ENCODE assay signal across 14 mouse cellular contexts in genomic region chr10:59956681-59957080, GRCm38 (mm10). TPM values are rescaled to one million over a fixed set of nuclear protein-coding genes. Genes with fewer than 3 reads are reported as not detected.
DNase-seq lines count a peak whose midpoint lies in the region; ATAC-seq and TF ChIP-seq lines count a peak whose summit lies in the region.
"Had no signal": no experiment of that assay in that cellular context is flagged by ENCODE, and none has a peak within 500 bp of the region (broad histone marks: within the 10 kb centered on the region; RNA-seq: fewer than 3 reads in every experiment).

No protein-coding gene starts in this region.

- H3K36me3 ChIP-seq in forebrain, embryonic 14.5 days (ENCODE audit: control insufficient read depth, insufficient read depth, low read length) = no peaks in the 10 kb centered on the region
- H3K36me3 ChIP-seq in limb, embryonic 14.5 days (ENCODE audit: control insufficient read depth, insufficient read depth, low read length) = no peaks in the 10 kb centered on the region
- H3K36me3 ChIP-seq: embryonic facial prominence, embryonic 12.5 days; heart, embryonic 12.5 days had no signal

- DNase-seq in right cerebral cortex, postnatal 25 days = peak; percentile 31
- DNase-seq in right cerebral cortex, postnatal 36 days (ENCODE audit: low spot score in 2 of 2) = no peak
- DNase-seq in forebrain, embryonic 14.5 days (ENCODE audit: low spot score) = no peak
- no peak for DNase-seq in limb, embryonic 14.5 days (ENCODE audit: low spot score)
- DNase-seq in cerebellum, adult 8-10 months = no peak
- DNase-seq in thymus, postnatal 14 days = no peak
- DNase-seq in adipocyte (ENCODE audit: low spot score) = no peak
- DNase-seq: adrenal gland, postnatal 25 days had no signal

- H3K9me3 ChIP-seq in forebrain, embryonic 14.5 days (replicated peaks; ENCODE audit: control insufficient read depth, low read length) = no peaks in the 10 kb centered on the region
- H3K9me3 ChIP-seq in limb, embryonic 14.5 days (ENCODE audit: control insufficient read depth, low read length) = no peaks in the 10 kb centered on the region
- H3K9me3 ChIP-seq: embryonic facial prominence, embryonic 12.5 days; heart, embryonic 12.5 days had no signal

- ATAC-seq in forebrain, embryonic 14.5 days = no peak
- ATAC-seq in limb, embryonic 14.5 days (ENCODE audit: low FRiP score, low read depth) = no peak
- ATAC-seq: inflammation-experienced regulatory T-cells, adult 6 months had no signal

- 67% methylated on average over 5 of the region's 5 CpGs for WGBS in forebrain, embryonic 14.5 days
- 59% methylated on average over 5 of the region's 5 CpGs for WGBS in limb, embryonic 14.5 days

- no peaks in the 10 kb centered on the region for H3K27me3 ChIP-seq in forebrain, embryonic 14.5 days (replicated peaks; ENCODE audit: control insufficient read depth, insufficient read depth, low read length)
- H3K27me3 ChIP-seq in limb, embryonic 14.5 days (ENCODE audit: control insufficient read depth, insufficient read depth, low read length) = no peaks in the 10 kb centered on the region
- H3K27me3 ChIP-seq: CH12.LX; embryonic facial prominence, embryonic 12.5 days had no signal

- H3K27ac ChIP-seq in forebrain, embryonic 14.5 days (ENCODE audit: low read depth, low read length) = peak overlapping the region; percentile 90
- 0 out of 2 replicates have a peak overlapping the region, but pooled peaks have one; percentile 28 for H3K27ac ChIP-seq in limb, embryonic 14.5 days (replicated peaks; ENCODE audit: low read depth, low read length)
- H3K27ac ChIP-seq: kidney, postnatal 0 days; macrophage had no signal

- TF ChIP-seq POLR2A in limb, embryonic 14.5 days (IDR thresholded peaks at IDR 0.05; ENCODE audit: borderline replicate concordance, extremely low read depth, insufficient read depth, insufficient read length) = no peak

- H3K4me1 ChIP-seq in forebrain, embryonic 14.5 days (ENCODE audit: control insufficient read depth, insufficient read depth, low read length) = peaks cover 32% of the 10 kb centered on the region
- peaks cover 29% of the 10 kb centered on the region for H3K4me1 ChIP-seq in limb, embryonic 14.5 days (ENCODE audit: control insufficient read depth, insufficient read depth, low read length)

- no peak overlapping the region; the same call in 1 of the 2 replicates for H3K4me2 ChIP-seq in forebrain, embryonic 14.5 days (ENCODE audit: low read length)
- no peak overlapping the region for H3K4me2 ChIP-seq in limb, embryonic 14.5 days (replicated peaks; ENCODE audit: low read depth, low read length, severe bottlenecking)

- no peak overlapping the region for H3K9ac ChIP-seq in forebrain, embryonic 14.5 days (ENCODE audit: low read length)
- no peak overlapping the region for H3K9ac ChIP-seq in limb, embryonic 14.5 days (ENCODE audit: low read depth, low read length, severe bottlenecking)

- H3K4me3 ChIP-seq in forebrain, embryonic 14.5 days (ENCODE audit: low read depth, low read length) = no peak overlapping the region
- no peak overlapping the region for H3K4me3 ChIP-seq in limb, embryonic 14.5 days (replicated peaks; ENCODE audit: low read length)

RNA-seq across cellular contexts. Expression of gene Ddit4, which starts 5.0 kb away (rescaled TPM):
- 10.2 and 11.1 TPM in 2 replicates for polyA plus RNA-seq in forebrain, embryonic 14.5 days (2014; fragmentation: Nextera tagmentation; extraction: Ambion mirVana)
- 117 and 138 TPM in 2 replicates for polyA plus RNA-seq in limb, embryonic 14.5 days (2012; rRNA removed)
- 8.5 and 8.6 TPM in 2 replicates for polyA plus RNA-seq in limb, embryonic 14.5 days (2014; fragmentation: Nextera tagmentation; extraction: Ambion mirVana)

RNA-seq across cellular contexts. Expression of gene Ascc1, which starts 45.9 kb away (rescaled TPM):
- 45.4 and 50.2 TPM in 2 replicates for polyA plus RNA-seq in forebrain, embryonic 14.5 days (2014; fragmentation: Nextera tagmentation; extraction: Ambion mirVana)
- polyA plus RNA-seq in limb, embryonic 14.5 days (2012; rRNA removed) = 29.4 and 32.9 TPM in 2 replicates
- 41.2 and 45.4 TPM in 2 replicates for polyA plus RNA-seq in limb, embryonic 14.5 days (2014; fragmentation: Nextera tagmentation; extraction: Ambion mirVana)

RNA-seq across cellular contexts. Expression of gene Anapc16, which starts 46.3 kb away (rescaled TPM):
- polyA plus RNA-seq in forebrain, embryonic 14.5 days (2014; fragmentation: Nextera tagmentation; extraction: Ambion mirVana) = 96.5 and 99.7 TPM in 2 replicates
- 105 and 109 TPM in 2 replicates for polyA plus RNA-seq in limb, embryonic 14.5 days (2012; rRNA removed)
- 110 and 114 TPM in 2 replicates for polyA plus RNA-seq in limb, embryonic 14.5 days (2014; fragmentation: Nextera tagmentation; extraction: Ambion mirVana)
